Mouse (Mus musculus) heart, postnatal 36 days (tissue): Measurements from ENCODE around the gene Tmem198. TPM values are rescaled to one million over a fixed set of nuclear protein-coding genes. Genes with fewer than 3 reads are reported as not detected.

ENCODE experiments used
- DNase-seq, 2 experiments: peaks; one replicate each; pipeline ENCODE4 v3.0.0; 2021 to 2022
- intact Hi-C: fragments of 180-260 bp; cut with DNase I; formaldehyde crosslinking; loops from one replicate; pipeline ENCODE4 v1.15.1; 2025
- total RNA-seq, 2 experiments: library from RNA; stranded (reverse); gene quantifications; 2 replicates each; pipeline ENCODE4 v1.2.3; 2021

The Tmem198 gene
- total RNA-seq, 2 experiments from 2014 or later: 0.11 to 0.19 TPM

GRCm38 (mm10) chr1:75511437-75512210, 32.3 kb downstream of the Tmem198 start:
- intact Hi-C loops: no loop called here
- DNase-seq: no peak

- DNase-seq: no peak
- intact Hi-C loops: no loop called here
These were observed 33.2 kb downstream of the Tmem198 start for GRCm38 (mm10) chr1:75512550-75512949.

- intact Hi-C loops: no loop called here
- DNase-seq: no peak
These were observed 37.5 kb downstream of the Tmem198 start for GRCm38 (mm10) chr1:75516703-75517380.

DNA sequence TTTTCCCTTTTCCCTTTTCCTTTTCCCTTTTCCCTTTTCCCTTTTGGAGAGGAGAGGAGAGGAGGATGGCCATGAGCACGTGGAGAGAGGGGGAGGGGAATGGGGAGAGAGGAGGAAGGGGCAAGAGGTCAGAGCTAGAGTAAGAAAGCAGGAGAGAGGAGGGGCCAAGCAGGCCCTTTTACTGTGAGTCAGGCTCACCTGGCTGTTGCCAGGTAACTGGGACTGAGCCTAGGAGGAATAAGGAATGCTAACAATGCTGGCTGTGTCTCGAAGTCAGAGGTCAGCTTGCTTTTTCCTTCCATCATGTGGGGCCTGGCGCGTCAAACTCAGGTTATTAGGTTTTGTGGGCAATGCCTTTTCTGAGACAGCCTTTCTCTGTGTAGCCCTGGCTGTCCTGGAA, 38.7 kb downstream of the Tmem198 start:
- intact Hi-C loops: no loop called here
- no peak for DNase-seq

GRCm38 (mm10) chr1:75518427-75518826, 39.1 kb downstream of the Tmem198 start:
- no peak for DNase-seq
- intact Hi-C loops: no loop called here

- intact Hi-C loops: no loop called here
- no peak for DNase-seq
These were observed 40.2 kb downstream of the Tmem198 start for GRCm38 (mm10) chr1:75519576-75519975.

DNA sequence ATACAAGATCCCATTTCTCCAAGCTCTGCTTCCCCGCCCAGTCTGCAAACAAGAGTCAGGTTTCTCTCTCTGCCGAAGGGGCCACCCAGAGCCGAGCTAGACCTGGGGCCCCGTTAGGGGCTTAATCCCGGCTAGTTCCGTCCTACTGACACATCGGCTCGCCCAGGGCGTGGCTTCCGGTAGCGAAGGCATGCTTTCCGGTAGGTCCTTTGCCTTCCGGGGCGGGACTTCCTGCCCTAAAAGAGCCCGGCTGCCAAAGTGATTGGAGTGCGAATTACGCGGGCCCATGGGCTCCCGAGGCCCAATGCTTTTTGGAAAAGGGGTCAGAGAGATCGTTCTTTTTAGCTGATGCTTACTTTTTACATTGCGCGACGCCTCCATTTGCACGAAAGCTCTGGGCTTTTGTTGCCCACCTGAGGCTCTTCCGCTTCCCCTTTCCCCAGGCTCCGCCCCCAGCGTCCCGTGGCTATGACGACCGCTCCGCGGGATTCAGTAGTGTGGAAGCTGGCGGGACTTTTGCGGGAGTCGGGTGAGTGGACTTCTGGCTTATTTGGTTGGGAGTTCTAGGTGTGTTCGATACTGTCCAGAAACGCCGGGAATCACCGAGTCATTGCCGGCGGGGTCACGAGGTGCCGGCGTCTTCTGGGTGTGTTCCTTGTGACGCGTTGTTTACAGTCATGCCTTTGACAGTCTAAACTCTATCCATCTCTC, 42.1 kb downstream of the Tmem198 start, which contains the start of gene Stk11ip:
TSS of gene Stk11ip (plus strand) at position 209 of the 711 bp plus-strand sequence.
- peak; percentile 91 to 95 for DNase-seq
- intact Hi-C loops: loop anchor here (5.0 kb wide), 1 partner anchor 44 kb away; the partner anchor contains the start of genes Chpf and Tmem198

DNA sequence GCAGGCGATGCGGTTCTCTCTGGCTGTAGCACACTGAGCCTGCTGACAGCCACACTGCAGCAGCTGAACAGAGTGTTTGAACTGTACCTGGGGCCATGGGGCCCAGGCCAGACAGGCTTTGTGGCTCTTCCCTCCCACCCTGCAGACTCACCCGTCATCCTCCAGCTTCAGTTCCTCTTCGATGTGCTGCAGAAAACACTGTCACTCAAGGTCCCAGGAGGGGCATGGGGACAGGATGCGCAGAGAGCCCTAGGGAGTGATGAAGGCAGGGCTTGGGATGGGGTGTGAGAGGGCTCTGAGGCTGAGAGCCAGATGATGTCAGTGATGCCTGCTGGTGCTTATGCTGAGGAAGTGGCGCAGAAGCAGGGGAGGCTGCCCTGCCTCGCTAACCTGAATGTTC, 45.3 kb downstream of the Tmem198 start:
- intact Hi-C loops: loop anchor here (5.0 kb wide), 1 partner anchor 47 kb away; the partner anchor contains the start of genes Chpf and Tmem198
- no peak for DNase-seq

DNA sequence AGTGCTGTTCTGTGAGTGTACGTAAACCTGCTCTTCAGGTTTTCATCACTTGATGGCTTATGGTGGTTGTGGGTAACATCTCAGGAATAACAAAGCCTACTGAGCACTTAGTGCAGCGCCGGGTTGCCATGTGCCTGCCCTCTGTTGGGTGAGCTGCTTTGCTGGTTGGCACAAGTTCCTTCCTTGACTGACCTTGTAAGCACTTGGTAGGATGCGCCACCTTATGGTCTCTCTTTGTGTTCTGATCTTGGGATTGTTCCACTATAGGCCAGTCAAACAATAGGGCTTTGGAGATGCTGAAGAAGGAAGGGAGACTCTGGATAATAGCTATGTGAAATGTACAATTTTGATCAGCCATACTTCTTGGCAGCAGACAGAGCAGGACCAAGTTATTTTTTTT, 51.2 kb downstream of the Tmem198 start:
- no peak for DNase-seq
- intact Hi-C loops: loop anchor here (2.0 kb wide), 1 partner anchor 36 kb away; no protein-coding TSS in a partner anchor

DNA sequence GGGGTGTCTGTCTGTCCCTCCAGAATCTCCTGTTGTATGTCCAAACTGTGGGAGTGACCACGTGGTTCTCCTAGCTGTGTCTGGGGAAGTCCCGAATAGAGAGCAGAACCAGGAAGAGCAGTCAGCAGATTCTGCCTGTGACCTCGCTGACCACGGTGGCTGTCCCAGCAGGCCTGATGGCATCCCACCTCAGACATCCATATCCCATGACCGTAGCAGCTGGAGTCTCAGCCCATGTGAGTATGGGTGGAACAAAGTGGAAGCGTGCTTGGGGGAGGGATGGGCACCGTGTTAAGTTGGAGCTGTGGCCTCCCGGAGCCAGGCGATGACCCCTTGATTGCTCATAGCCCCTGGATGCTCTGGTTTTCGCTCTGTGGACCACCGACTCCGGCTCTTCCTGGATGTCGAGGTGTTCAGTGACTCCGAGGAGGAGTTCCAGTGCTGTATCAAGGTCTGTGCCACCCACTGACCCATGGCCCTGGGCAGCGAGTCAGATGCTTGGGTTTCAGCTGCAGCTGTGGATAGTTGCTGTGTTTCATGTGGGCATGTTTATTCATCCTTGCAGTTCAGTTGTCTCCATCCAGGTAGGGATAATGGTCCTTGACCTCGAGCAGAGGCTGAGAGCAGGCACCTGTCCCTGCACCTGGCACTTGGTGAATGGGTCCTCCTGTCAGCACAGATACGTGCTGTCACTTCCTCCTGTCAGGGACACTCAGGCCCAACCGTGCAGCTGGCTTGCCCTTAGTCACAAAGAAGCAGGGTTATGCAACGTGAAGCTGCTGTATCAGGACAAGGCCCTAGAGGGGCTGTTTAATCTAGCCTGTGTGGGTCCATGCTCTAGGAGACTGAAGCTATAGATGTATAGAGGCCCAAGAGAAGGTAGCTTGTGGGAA, 53.2 kb downstream of the Tmem198 start:
- no peak for DNase-seq
- intact Hi-C loops: no loop called here

DNA sequence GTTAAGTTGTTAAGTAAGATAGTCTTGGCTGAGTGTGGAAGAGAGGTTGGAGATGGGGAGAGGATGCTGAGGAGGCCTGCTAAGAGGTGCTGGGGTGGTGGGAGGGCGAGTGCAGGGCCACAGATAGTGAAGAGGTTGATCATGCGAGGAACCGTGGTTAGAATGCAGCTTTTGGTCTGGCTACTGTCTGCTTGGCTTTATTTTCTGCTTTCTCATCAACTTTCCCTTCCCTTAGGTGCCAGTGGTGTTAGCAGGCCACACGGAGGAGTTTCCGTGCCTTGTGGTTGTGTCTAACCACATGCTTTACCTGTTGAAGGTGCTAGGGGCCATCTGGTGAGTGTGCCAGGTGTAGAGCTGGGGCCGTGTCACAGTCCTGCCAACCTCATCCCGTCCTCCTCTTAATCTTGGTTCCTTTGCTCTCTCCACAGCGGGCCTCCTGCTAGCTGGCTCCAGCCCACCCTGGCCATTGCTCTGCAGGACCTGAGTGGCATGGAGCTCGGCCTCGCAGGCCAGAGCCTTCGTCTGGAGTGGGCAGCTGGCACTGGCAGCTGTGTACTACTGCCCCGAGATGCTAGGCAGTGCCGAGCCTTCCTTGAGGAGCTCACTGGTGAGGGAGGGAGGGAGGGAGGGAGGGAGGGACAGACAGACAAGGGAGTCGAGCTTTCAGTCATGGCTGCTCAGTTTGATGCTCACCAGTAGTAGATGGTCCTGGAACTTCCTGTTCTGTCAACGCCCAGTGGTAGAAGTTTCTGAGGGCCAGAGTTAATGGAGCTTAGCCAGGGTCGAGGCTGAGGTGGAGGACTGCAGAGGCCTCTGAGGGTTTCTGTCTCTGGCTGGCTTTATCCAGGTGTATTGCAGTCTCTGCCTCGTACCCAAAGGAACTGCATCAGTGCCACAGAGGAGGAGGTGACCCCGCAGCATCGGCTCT, 54.3 kb downstream of the Tmem198 start:
- no peak for DNase-seq
- intact Hi-C loops: no loop called here

Other genes with a start within 250 kb of the Tmem198 start
- gene A630095N17Rik, start 247.4 kb upstream of the Tmem198 start, total RNA-seq: not detected
- gene Dnajb2, start 243.1 kb upstream of the Tmem198 start, total RNA-seq: 100 to 1,000 TPM; 104 to 112 TPM
- gene Ptprn, start 215.0 kb upstream of the Tmem198 start, total RNA-seq: under 1 TPM; 0.92 to 0.95 TPM
- not detected for gene Resp18, start 201.1 kb upstream of the Tmem198 start, total RNA-seq
- 10 to 100 TPM; 78.0 to 89.7 TPM for gene Dnpep, start 161.5 kb upstream of the Tmem198 start, total RNA-seq
- gene Des, start 119.2 kb upstream of the Tmem198 start, total RNA-seq: 1,000 to 10,000 TPM; 1,347 to 1,420 TPM
- 100 to 1,000 TPM; 120 to 128 TPM for gene Speg, start 104.2 kb upstream of the Tmem198 start, total RNA-seq
- 10 to 100 TPM; 35.5 to 39.9 TPM for gene Gmppa, start 43.6 kb upstream of the Tmem198 start, total RNA-seq
- not detected for gene Asic4, start 29.1 kb upstream of the Tmem198 start, total RNA-seq
- gene Chpf, start 225 bp upstream of the Tmem198 start, total RNA-seq: 10 to 100 TPM; 25.5 to 26.8 TPM
- 100 to 1,000 TPM; 130 to 136 TPM for gene Obsl1, start 26.9 kb downstream of the Tmem198 start, total RNA-seq
- gene Inha, start 27.5 kb downstream of the Tmem198 start, total RNA-seq: 1 to 10 TPM; 3.6 TPM
- 10 to 100 TPM in 1 of 2 experiments, 1 to 10 TPM in 1; 9.2 to 14.1 TPM for gene Stk11ip, start 42.0 kb downstream of the Tmem198 start, total RNA-seq
- 100 to 1,000 TPM; 233 to 249 TPM for gene Slc4a3, start 66.7 kb downstream of the Tmem198 start, total RNA-seq